Mouse (Mus musculus): Measurements from ENCODE around the gene Eif3k. TPM values are rescaled to one million over a fixed set of nuclear protein-coding genes. Genes with fewer than 3 reads are reported as not detected.

Gene Eif3k
- polyA plus RNA-seq, 1 experiment from 2014 or later: 367 TPM

DNA sequence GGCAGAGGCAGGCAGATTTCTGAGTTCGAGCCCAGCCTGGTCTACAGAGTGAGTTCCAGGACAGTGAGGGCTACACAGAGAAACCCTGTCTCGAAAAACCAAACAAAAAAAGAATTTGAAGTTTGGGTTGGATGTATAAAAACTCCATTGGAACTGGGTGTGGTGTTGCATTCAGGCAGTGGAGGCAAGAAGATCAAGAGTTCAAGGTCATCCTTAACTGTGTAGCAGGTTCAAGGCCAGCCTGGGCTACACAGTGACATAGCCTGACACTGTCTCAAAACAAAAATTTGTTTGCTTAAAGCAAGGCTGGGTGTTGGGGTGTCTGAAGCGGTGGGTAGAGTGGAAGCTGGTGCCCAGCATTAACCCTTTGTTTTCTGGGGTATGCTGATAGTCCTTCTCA is 11.7 kb upstream of the Eif3k start:
- no peaks in the 10 kb centered on the region for H3K4me1 ChIP-seq (replicated peaks; ENCODE audit: control insufficient read depth, insufficient read depth, low read length)
- no peak overlapping the region for H3K4me3 ChIP-seq (ENCODE audit: low read length)
- H3K27ac ChIP-seq (ENCODE audit: low read length): no peak overlapping the region
- ATAC-seq (ENCODE audit: low read depth): no peak
- WGBS: 72% methylated on average over 3 of the region's 3 CpGs
- H3K27me3 ChIP-seq (ENCODE audit: control insufficient read depth, insufficient read depth, low read depth, low read length): no peaks in the 10 kb centered on the region
- no peak overlapping the region for H3K4me2 ChIP-seq (ENCODE audit: low read depth, low read length)
- H3K9ac ChIP-seq (ENCODE audit: low read length): no peak overlapping the region
- no peaks in the 10 kb centered on the region for H3K9me3 ChIP-seq (ENCODE audit: control insufficient read depth, low read length)
- no peaks in the 10 kb centered on the region for H3K36me3 ChIP-seq (ENCODE audit: control insufficient read depth, insufficient read depth, low read length)

DNA sequence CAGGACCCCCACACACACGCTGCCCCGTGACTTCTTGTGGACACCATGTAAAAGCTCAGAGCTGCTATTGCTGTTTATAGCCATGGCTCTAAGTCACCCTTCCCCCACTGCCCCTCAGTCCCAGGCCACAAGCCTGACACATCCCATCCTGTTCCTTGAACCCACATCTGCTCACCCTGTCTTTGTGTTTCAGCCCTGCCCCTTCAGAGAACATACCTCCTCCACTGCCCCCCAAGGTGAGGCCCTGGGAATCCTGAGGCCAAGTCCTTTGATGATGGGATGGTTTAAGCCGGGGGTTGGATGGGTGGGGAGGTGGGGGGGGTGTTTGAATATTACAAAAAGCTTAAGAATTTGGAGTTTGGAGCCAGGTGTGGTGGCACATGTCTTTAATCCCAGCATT is 11.3 kb upstream of the Eif3k start:
- Histone ChIP-seq H3K4me1 (replicated peaks; ENCODE audit: control insufficient read depth, insufficient read depth, low read length) (no peaks in the 10 kb centered on the region), H3K36me3 (ENCODE audit: control insufficient read depth, insufficient read depth, low read length) (no peaks in the 10 kb centered on the region), H3K27me3 (ENCODE audit: control insufficient read depth, insufficient read depth, low read depth, low read length) (no peaks in the 10 kb centered on the region), H3K4me3 (ENCODE audit: low read length) (no peak overlapping the region), H3K9ac (ENCODE audit: low read length) (no peak overlapping the region), H3K27ac (ENCODE audit: low read length) (no peak overlapping the region), H3K9me3 (ENCODE audit: control insufficient read depth, low read length) (no peaks in the 10 kb centered on the region), H3K4me2 (ENCODE audit: low read depth, low read length) (no peak overlapping the region)
- no peak for ATAC-seq (ENCODE audit: low read depth)
- WGBS: 81% methylated on average over 3 of the region's 3 CpGs

DNA sequence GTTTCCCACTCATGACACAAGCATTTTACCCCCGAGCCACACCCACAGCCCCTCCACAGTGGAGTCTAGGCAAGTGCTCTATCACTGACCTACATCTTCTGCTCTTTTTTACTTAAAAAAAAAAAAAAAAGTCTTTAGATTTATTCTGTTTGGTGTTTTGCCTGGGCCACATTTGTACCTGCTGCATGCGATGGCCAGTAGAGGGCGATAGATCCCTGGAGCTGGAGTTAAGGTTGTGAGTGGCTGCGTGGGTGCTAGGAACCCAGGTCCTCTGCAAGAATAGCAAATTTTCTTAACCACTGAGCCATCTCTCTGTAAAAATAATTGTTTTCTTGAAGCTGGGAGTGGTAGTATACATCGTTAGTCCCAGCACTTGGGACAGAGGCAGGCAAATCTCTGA is 10.0 kb upstream of the Eif3k start:
- no peak overlapping the region for H3K9ac ChIP-seq (ENCODE audit: low read length)
- no peak overlapping the region for H3K27ac ChIP-seq (ENCODE audit: low read length)
- no peak overlapping the region for H3K4me2 ChIP-seq (ENCODE audit: low read depth, low read length)
- H3K4me1 ChIP-seq (replicated peaks; ENCODE audit: control insufficient read depth, insufficient read depth, low read length): no peaks in the 10 kb centered on the region
- no peak for ATAC-seq (ENCODE audit: low read depth)
- H3K27me3 ChIP-seq (ENCODE audit: control insufficient read depth, insufficient read depth, low read depth, low read length): no peaks in the 10 kb centered on the region
- no peak overlapping the region for H3K4me3 ChIP-seq (ENCODE audit: low read length)
- H3K9me3 ChIP-seq (ENCODE audit: control insufficient read depth, low read length): no peaks in the 10 kb centered on the region
- WGBS: 67% methylated on average over 5 of the region's 5 CpGs
- no peaks in the 10 kb centered on the region for H3K36me3 ChIP-seq (ENCODE audit: control insufficient read depth, insufficient read depth, low read length)

DNA sequence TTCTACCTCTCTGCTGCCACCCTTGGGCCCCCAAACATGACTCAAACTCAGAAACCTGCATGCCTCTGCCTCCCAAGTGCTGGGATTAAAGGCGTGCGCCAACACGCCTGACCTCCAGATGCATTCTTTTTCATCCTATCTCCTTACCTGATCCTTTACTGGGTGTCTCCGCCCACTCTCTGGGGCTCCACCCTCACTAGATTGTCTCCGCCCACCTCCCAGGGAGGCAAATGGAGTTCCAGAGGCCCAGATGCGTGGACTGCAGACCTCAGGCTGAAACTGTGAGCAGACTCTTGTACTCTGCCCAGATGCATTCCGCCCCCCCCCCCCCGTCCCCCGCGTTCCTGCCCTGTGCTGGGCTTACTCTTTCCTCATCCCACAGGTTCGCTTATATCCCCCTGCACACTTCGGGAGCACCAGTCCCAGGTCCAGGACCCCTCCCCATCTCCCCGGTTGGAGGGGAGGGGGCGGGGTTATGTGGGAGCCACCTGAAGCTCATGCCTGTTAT is 9.2 kb upstream of the Eif3k start:
- WGBS: 45% methylated on average over 14 of the region's 14 CpGs
- Histone ChIP-seq H3K4me3 (ENCODE audit: low read length) (no peak overlapping the region), H3K9ac (ENCODE audit: low read length) (no peak overlapping the region), H3K27ac (ENCODE audit: low read length) (no peak overlapping the region), H3K9me3 (ENCODE audit: control insufficient read depth, low read length) (no peaks in the 10 kb centered on the region), H3K36me3 (ENCODE audit: control insufficient read depth, insufficient read depth, low read length) (no peaks in the 10 kb centered on the region), H3K4me1 (replicated peaks; ENCODE audit: control insufficient read depth, insufficient read depth, low read length) (no peaks in the 10 kb centered on the region), H3K27me3 (ENCODE audit: control insufficient read depth, insufficient read depth, low read depth, low read length) (no peaks in the 10 kb centered on the region), H3K4me2 (ENCODE audit: low read depth, low read length) (no peak overlapping the region)
- no peak for ATAC-seq (ENCODE audit: low read depth)

DNA sequence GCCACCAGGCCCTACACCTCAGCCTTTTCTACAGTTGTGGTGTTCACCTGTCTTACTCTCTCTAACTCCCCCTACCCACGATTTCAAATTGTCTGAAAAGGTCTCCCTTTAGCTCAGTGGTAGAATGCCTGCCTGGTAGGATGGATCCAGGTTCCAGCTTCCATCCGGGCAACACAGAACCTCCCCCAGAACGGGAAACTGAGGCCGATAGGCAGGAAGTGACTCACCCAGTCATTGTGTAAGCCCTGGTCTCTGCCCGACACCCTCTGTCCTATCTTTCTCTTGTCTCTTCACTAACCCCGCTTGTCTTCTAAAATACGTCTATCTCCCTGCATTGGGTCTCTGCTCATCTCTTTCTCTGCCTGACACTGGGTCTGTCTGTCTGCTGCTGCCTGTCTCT is 3.5 kb upstream of the Eif3k start:
- Histone ChIP-seq H3K27me3 (ENCODE audit: control insufficient read depth, insufficient read depth, low read depth, low read length) (no peaks in the 10 kb centered on the region), H3K4me2 (ENCODE audit: low read depth, low read length) (no peak overlapping the region), H3K9me3 (ENCODE audit: control insufficient read depth, low read length) (no peaks in the 10 kb centered on the region), H3K4me3 (ENCODE audit: low read length) (no peak overlapping the region), H3K27ac (ENCODE audit: low read length) (no peak overlapping the region), H3K9ac (ENCODE audit: low read length) (no peak overlapping the region), H3K4me1 (replicated peaks; ENCODE audit: control insufficient read depth, insufficient read depth, low read length) (peaks cover 14% of the 10 kb centered on the region), H3K36me3 (ENCODE audit: control insufficient read depth, insufficient read depth, low read length) (no peaks in the 10 kb centered on the region)
- WGBS: 77% methylated on average over 7 of the region's 7 CpGs
- ATAC-seq (ENCODE audit: low read depth): no peak

DNA sequence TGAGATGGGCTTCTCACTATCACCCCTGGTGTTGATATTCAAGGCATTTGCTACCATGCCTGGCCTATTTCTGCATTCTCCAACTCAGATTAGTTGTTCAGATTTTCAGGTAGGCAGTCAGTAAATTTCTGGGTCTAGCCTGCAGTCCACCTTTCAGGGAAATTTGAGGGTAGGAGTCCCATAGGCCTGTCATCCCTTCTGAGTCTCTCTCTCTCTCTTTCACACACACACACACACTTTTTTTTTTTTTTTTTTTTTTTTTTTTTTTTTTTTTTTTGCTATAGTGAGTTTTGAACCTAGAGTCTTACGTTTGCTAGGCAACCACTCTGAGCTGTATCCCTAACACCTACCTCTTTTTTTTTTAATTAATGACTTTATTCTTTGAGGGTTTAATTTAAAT is 2.8 kb upstream of the Eif3k start:
- Histone ChIP-seq H3K9ac (ENCODE audit: low read length) (no peak overlapping the region), H3K36me3 (ENCODE audit: control insufficient read depth, insufficient read depth, low read length) (no peaks in the 10 kb centered on the region), H3K4me2 (ENCODE audit: low read depth, low read length) (no peak overlapping the region), H3K27ac (ENCODE audit: low read length) (no peak overlapping the region), H3K27me3 (ENCODE audit: control insufficient read depth, insufficient read depth, low read depth, low read length) (no peaks in the 10 kb centered on the region), H3K9me3 (ENCODE audit: control insufficient read depth, low read length) (no peaks in the 10 kb centered on the region), H3K4me3 (ENCODE audit: low read length) (no peak overlapping the region), H3K4me1 (replicated peaks; ENCODE audit: control insufficient read depth, insufficient read depth, low read length) (peaks cover 14% of the 10 kb centered on the region)
- no peak for ATAC-seq (ENCODE audit: low read depth)
- WGBS: 91% methylated on average over 1 of the region's 1 CpGs

DNA sequence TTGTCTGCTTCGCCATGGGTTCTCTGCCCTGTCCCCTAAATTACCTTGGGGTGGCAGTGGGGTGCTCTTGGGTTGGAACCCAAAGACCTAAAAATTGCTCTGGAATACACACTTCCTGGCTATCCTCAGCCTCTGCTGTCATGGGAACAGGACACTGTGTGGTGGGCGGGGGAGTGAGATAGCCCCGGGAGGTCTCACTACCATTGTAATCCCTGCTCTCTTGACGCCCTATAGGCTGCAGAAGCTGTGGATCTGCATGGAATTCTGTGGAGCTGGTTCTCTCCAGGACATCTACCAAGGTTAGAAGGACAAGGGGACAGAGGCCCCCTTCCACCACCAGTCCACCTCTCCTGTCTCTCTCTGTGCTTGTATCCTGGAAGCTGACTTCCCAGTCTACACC is 2.2 kb upstream of the Eif3k start:
- H3K9ac ChIP-seq (ENCODE audit: low read length): no peak overlapping the region
- WGBS: 76% methylated on average over 4 of the region's 4 CpGs
- H3K4me3 ChIP-seq (ENCODE audit: low read length): no peak overlapping the region
- no peaks in the 10 kb centered on the region for H3K9me3 ChIP-seq (ENCODE audit: control insufficient read depth, low read length)
- ATAC-seq (ENCODE audit: low read depth): no peak
- H3K4me1 ChIP-seq (replicated peaks; ENCODE audit: control insufficient read depth, insufficient read depth, low read length): peaks cover 14% of the 10 kb centered on the region
- peaks cover 3% of the 10 kb centered on the region; the same call in 1 of the 2 replicates for H3K36me3 ChIP-seq (ENCODE audit: control insufficient read depth, insufficient read depth, low read length)
- no peaks in the 10 kb centered on the region for H3K27me3 ChIP-seq (ENCODE audit: control insufficient read depth, insufficient read depth, low read depth, low read length)
- H3K27ac ChIP-seq (ENCODE audit: low read length): no peak overlapping the region
- no peak overlapping the region for H3K4me2 ChIP-seq (ENCODE audit: low read depth, low read length)

DNA sequence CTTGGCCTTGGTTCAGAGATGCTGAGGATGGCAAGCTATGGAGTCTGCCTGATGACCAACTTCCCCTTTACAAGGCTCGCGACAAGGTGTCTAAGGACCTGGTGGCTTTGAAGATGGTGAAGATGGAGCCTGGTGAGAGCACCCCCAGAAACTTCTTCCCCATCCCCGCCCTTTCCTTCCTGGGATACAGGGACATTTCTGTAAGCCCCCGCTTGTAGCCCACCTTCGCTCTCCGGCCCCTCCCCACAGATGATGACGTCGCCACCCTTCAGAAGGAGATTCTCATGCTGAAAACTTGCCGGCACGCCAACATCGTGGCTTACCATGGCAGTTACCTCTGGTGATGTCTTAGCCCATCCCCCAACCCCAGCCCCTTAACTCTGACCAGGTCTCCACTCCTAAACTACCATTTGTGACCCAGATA is 1.5 kb upstream of the Eif3k start:
- 67% methylated on average over 11 of the region's 11 CpGs for WGBS

DNA sequence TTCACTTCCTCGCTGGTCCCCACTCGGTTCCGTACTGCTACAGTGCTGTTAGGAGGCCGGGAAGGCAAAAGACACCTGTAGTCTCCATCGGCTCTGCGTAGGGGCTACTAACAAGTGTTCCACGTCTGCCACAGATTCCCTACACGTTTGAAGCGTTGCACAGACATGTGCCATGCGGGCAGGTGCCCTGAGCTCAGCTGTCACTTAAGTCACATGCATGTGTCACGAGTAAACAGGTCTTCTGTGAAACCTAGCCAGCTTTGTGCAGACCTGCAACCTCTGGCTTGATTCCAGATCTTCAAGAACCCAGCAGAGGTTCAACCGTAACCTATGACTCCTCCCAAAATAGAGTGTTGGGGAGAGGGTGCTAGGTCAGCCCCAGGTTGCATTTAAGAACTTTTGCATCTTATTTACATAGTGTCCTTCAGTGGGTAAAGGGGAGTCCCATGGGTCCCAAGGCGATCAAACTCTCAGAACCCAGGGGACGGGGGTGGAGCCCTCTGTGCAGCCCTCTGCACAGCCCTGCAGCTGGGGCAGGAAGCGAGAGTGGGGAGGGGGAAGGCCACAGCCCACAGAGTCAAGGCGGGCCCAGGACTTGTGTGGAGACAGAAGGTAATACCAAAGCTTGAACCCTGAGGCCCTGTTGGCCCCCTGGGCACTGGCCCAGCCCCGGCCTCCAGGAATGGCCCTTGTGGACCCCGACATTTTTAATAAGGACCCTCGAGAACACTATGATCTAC is 780 bp upstream of the Eif3k start:
- peak; percentile 43 for ATAC-seq (ENCODE audit: low read depth)
- peaks cover 14% of the 10 kb centered on the region for H3K4me1 ChIP-seq (replicated peaks; ENCODE audit: control insufficient read depth, insufficient read depth, low read length)
- H3K27ac ChIP-seq (ENCODE audit: low read length): peak overlapping the region; percentile 91
- no peaks in the 10 kb centered on the region for H3K9me3 ChIP-seq (ENCODE audit: control insufficient read depth, low read length)
- peak overlapping the region; percentile 81 for H3K9ac ChIP-seq (ENCODE audit: low read length)
- H3K36me3 ChIP-seq (ENCODE audit: control insufficient read depth, insufficient read depth, low read length): peaks cover 16% of the 10 kb centered on the region
- H3K27me3 ChIP-seq (ENCODE audit: control insufficient read depth, insufficient read depth, low read depth, low read length): no peaks in the 10 kb centered on the region
- peak overlapping the region; percentile 91 for H3K4me2 ChIP-seq (ENCODE audit: low read depth, low read length)
- WGBS: 8% methylated on average over 19 of the region's 19 CpGs
- peak overlapping the region; percentile 77 for H3K4me3 ChIP-seq (ENCODE audit: low read length)

More for the DNA sequence above, 1.5 kb upstream of the Eif3k start:
- ATAC-seq (ENCODE audit: low read depth): no peak
- H3K4me2 ChIP-seq (ENCODE audit: low read depth, low read length): peak overlapping the region; percentile 91
- no peaks in the 10 kb centered on the region for H3K9me3 ChIP-seq (ENCODE audit: control insufficient read depth, low read length)
- H3K36me3 ChIP-seq (ENCODE audit: control insufficient read depth, insufficient read depth, low read length): peaks cover 9% of the 10 kb centered on the region
- H3K27me3 ChIP-seq (ENCODE audit: control insufficient read depth, insufficient read depth, low read depth, low read length): no peaks in the 10 kb centered on the region
- peaks cover 14% of the 10 kb centered on the region for H3K4me1 ChIP-seq (replicated peaks; ENCODE audit: control insufficient read depth, insufficient read depth, low read length)
- H3K27ac ChIP-seq (ENCODE audit: low read length): peak overlapping the region; percentile 91; the same call in 1 of the 2 replicates
- H3K4me3 ChIP-seq (ENCODE audit: low read length): peak overlapping the region; percentile 77
- peak overlapping the region; percentile 81 for H3K9ac ChIP-seq (ENCODE audit: low read length)
